ENCODE assay signal across 7 mouse cellular contexts in genomic region chr6:91685896-91686295, GRCm38 (mm10). TPM values are rescaled to one million over a fixed set of nuclear protein-coding genes. Genes with fewer than 3 reads are reported as not detected.
DNase-seq lines count a peak whose midpoint lies in the region; ATAC-seq and TF ChIP-seq lines count a peak whose summit lies in the region.

No protein-coding gene starts in this region.

- H3K27me3 ChIP-seq in hindbrain, embryonic 12.5 days: no peaks in the 10 kb centered on the region

- H3K36me3 ChIP-seq in ES-E14 (ENCODE audit: control insufficient read depth, insufficient read depth, low read length, poor library complexity, severe bottlenecking): peaks cover 2% of the 10 kb centered on the region; the same call in 1 of the 2 replicates
- H3K36me3 ChIP-seq in hindbrain, embryonic 12.5 days: peaks cover 6% of the 10 kb centered on the region; the same call in 1 of the 2 replicates

- 0 out of 2 replicates have a peak overlapping the region, but pooled peaks have one; percentile 27 for H3K9ac ChIP-seq in ES-E14 (ENCODE audit: insufficient read depth, low read depth, low read length, poor library complexity, severe bottlenecking)
- H3K9ac ChIP-seq in hindbrain, embryonic 12.5 days: no peak overlapping the region

- ATAC-seq in hindbrain, embryonic 12.5 days (ENCODE audit: low FRiP score): no peak

- TF ChIP-seq CTCF in bone marrow macrophage, adult 2 months (IDR thresholded peaks at IDR 0.05; ENCODE audit: low read depth, low read length): no peak

- no peak for DNase-seq in ES-E14 (ENCODE audit: low read depth, low spot score)
- DNase-seq in lung, postnatal 36 days: peak; percentile 41
- DNase-seq in left cerebral cortex, adult 9 months (ENCODE audit: low spot score in 2 of 2): no peak
- no peak for DNase-seq in cerebellum, postnatal 25 days
- DNase-seq in urinary bladder, adult 18-20 months (ENCODE audit: low spot score in 2 of 2): no peak

- H3K4me3 ChIP-seq in ES-E14 (ENCODE audit: insufficient read depth in 1 of 2, low read depth in 1 of 2, low read length in 2 of 2, poor library complexity in 1 of 2, severe bottlenecking in 1 of 2): peak overlapping the region; percentile 88 to 94; a peak in 2 of 4 replicates
- H3K4me3 ChIP-seq in bone marrow macrophage, adult 2 months (ENCODE audit: insufficient read depth, low read length): peak overlapping the region; percentile 95
- H3K4me3 ChIP-seq in hindbrain, embryonic 12.5 days: peak overlapping the region; percentile 90

- no peak for TF ChIP-seq POLR2A in bone marrow macrophage, adult 2 months (IDR thresholded peaks at IDR 0.05; ENCODE audit: borderline replicate concordance, low read depth, low read length)

- no peak overlapping the region for H3K27ac ChIP-seq in ES-E14 (ENCODE audit: insufficient read depth, low read depth, low read length, poor library complexity, severe bottlenecking)
- peak overlapping the region; percentile 86 for H3K27ac ChIP-seq in bone marrow macrophage, adult 2 months (ENCODE audit: insufficient read depth, low read depth, low read length)
- no peak overlapping the region for H3K27ac ChIP-seq in hindbrain, embryonic 12.5 days

- in situ Hi-C loops in ES-E14 (cut with MboI; ENCODE audit: low sequenced_read_pairs in 2 of 2, unreplicated experiment in 2 of 2): no loop called here

- peaks cover 22 to 39% of the 10 kb centered on the region in 2 experiments for H3K4me1 ChIP-seq in ES-E14 (ENCODE audit: control insufficient read depth in 2 of 2, insufficient read depth in 2 of 2, low read length in 2 of 2, poor library complexity in 1 of 2)
- peaks cover 44% of the 10 kb centered on the region for H3K4me1 ChIP-seq in bone marrow macrophage, adult 2 months (ENCODE audit: control insufficient read depth, insufficient read depth, low read length)
- peaks cover 54% of the 10 kb centered on the region for H3K4me1 ChIP-seq in hindbrain, embryonic 12.5 days

- WGBS in hindbrain, embryonic 12.5 days: 80% methylated on average over 7 of the region's 7 CpGs

- no peaks in the 10 kb centered on the region for H3K9me3 ChIP-seq in ES-E14 (ENCODE audit: control insufficient read depth, insufficient read depth, low read depth, low read length)
- H3K9me3 ChIP-seq in hindbrain, embryonic 12.5 days (replicated peaks): no peaks in the 10 kb centered on the region

- peak overlapping the region; percentile 87 for H3K4me2 ChIP-seq in hindbrain, embryonic 12.5 days (replicated peaks)

TF ChIP-seq in ES-E14, 5 proteins besides CTCF, POLR2A, EP300 and RAD21:
- no peak for TF ChIP-seq ZC3H11A (IDR thresholded peaks at IDR 0.05; ENCODE audit: borderline replicate concordance, low read depth, low read length)
- TF ChIP-seq MAFK (IDR thresholded peaks at IDR 0.05; ENCODE audit: insufficient read depth, low read depth, low read length): no peak
- TF ChIP-seq ZNF384 (IDR thresholded peaks at IDR 0.05; ENCODE audit: low read depth, low read length): no peak
- TF ChIP-seq CHD2 (IDR thresholded peaks at IDR 0.05; ENCODE audit: low read depth, low read length): no peak
- TF ChIP-seq HCFC1 (IDR thresholded peaks at IDR 0.05; ENCODE audit: borderline replicate concordance, insufficient read depth, low read length): no peak

RNA-seq across cellular contexts. Expression of gene Slc6a6, which starts 2.0 kb away (rescaled TPM):
- total RNA-seq in ES-E14 (2012; rRNA removed): 150 and 231 TPM in 2 replicates
- polyA plus RNA-seq in bone marrow macrophage, adult 2 months (2012; ENCODE audit: insufficient read depth, insufficient read length, missing spikeins): 510 and 575 TPM in 2 replicates
- polyA plus RNA-seq in hindbrain, embryonic 12.5 days (2016; fragmentation: Nextera tagmentation; extraction: Ambion mirVana): 70.2 and 78.0 TPM in 2 replicates
